Mouse (Mus musculus): ENCODE data around the gene Slf2. TPM values are rescaled to one million over a fixed set of nuclear protein-coding genes. Genes with fewer than 3 reads are reported as not detected.

Gene Slf2
- polyA plus RNA-seq, 1 experiment from 2014 or later = 30.0 TPM

DNA sequence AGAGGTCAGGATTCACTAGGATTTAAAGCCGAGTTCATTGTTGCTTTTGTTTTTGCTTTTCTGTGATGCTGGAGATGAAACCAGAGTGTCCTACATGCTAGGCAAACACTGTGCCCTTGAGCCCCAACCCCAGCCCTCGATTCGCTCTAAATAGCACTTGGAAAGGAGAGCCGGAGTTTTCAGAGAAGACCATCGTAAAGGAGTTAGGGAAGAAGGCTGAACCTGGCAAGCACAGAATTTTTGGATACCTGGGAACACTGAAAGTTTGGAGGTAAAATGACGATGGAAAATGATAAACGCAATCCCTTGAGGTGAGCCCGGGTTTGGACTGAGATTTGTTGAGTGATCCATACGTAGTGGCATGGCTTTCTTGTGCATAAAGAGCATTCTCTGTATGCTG is 57.4 kb downstream of the Slf2 start:
- H3K4me3 ChIP-seq = peak overlapping the region; percentile 85
- H3K9me3 ChIP-seq = no peaks in the 10 kb centered on the region
- H3K36me3 ChIP-seq = peaks cover 5% of the 10 kb centered on the region; the same call in 1 of the 2 replicates
- peak overlapping the region; percentile 67 for H3K27ac ChIP-seq (replicated peaks)
- WGBS = 37% methylated on average over 9 of the region's 9 CpGs
- H3K9ac ChIP-seq (replicated peaks) = peak overlapping the region; percentile 93
- H3K4me2 ChIP-seq (replicated peaks) = peak overlapping the region; percentile 86
- peaks cover 42% of the 10 kb centered on the region for H3K4me1 ChIP-seq
- H3K27me3 ChIP-seq = no peaks in the 10 kb centered on the region
- ATAC-seq (replicated peaks) = no peak

DNA sequence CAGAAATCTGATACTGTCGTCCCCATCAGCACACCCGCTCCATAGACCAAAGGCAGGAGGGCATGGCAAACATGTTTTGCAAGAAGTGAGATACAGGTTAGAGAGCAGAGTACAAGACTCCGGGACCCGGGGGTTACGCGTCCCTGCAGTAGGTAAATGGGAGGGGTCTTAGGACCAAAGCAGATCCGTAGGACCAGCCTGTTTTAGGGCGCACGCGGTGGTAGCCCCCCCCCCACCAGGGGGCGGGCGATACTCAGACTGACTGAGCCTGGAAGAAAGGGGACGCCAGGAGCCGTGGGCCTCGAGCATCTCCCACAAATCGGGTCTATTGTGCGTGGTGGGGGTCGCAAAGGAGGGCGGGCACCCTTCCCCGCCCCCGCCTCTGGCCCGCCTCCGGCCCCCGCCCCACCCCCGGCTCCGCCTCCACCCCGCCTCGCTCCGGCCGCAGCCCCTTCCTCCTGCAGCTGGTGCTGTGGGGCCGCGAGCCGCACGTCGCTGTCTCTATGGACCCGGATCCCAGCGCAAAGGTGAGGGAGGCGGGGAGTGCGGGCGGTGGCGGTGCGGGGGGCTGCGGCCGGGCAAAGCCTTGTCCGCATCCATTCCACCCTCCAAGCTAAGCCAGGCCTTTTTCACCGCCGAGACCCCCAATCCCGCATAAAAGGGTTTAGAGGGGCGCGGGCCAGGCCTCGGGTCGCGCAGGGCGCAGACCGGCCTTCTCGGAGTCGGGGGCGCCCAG is 58.0 kb downstream of the Slf2 start, which contains the start of gene Sema4g:
Gene Sema4g, plus strand, starts transcription at position 271 of the 736 bp plus-strand sequence.
- H3K9me3 ChIP-seq = no peaks in the 10 kb centered on the region
- 1% methylated on average over 51 of the region's 58 CpGs for WGBS
- no peaks in the 10 kb centered on the region for H3K27me3 ChIP-seq
- peak; percentile 79 for ATAC-seq (replicated peaks)
- H3K4me1 ChIP-seq = peaks cover 42% of the 10 kb centered on the region
- H3K36me3 ChIP-seq = peaks cover 5% of the 10 kb centered on the region; the same call in 1 of the 2 replicates
- peak within 1 kb of the TSS; percentile 85 for H3K4me3 ChIP-seq
- peak within 1 kb of the TSS; percentile 67 for H3K27ac ChIP-seq (replicated peaks)
- H3K9ac ChIP-seq (replicated peaks) = peak within 1 kb of the TSS; percentile 93
- peak within 1 kb of the TSS; percentile 86 for H3K4me2 ChIP-seq (replicated peaks)

DNA sequence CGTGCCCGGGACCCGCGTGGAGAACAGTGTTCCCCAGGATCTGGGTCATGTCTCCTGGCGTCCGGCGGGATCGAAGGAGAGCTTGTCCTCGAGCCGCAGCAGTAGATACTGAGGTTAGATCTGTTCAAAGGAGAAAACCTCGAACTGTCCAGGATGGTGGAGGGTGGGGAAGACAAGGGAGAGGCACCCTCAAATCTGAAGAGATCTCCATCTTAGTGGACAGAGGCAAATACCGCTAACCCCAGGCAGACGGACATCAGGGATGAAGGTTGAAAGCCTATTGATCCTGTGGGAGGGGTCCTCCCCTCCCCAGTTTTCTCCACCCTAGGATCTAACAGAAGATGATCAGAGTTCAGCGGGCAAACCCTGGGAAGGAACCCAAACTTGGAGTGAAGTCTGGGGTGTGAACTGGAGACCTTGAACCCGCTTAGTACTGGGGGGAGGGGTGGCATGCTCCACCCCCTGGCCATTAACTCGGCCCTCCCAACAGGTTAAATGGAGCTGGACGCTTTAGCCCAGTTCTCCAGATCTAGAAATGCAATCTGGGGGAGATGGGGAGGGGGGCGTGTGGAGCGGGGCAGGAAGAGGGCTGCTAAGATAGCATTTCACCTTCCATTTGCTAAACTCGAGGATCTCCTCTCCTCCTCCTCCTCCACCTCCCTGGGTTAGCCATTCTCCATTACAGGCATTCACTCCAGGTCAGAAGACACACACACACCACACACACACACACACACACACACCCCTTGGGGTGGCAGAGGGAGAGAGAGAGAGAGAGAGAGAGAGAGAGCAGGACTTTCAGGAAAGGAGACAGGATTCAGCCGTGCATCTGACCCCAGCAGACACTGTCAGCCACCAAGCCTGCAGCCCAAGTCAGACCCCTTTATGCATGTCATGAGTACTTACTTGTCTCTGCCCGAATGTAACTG is 58.9 kb downstream of the Slf2 start:
- ATAC-seq (replicated peaks) = peak; percentile 20; the same call in 1 of the 2 replicates
- Histone ChIP-seq H3K27ac (replicated peaks) (peak overlapping the region; percentile 67), H3K9me3 (no peaks in the 10 kb centered on the region), H3K27me3 (no peaks in the 10 kb centered on the region), H3K36me3 (peaks cover 8% of the 10 kb centered on the region; the same call in 1 of the 2 replicates), H3K4me1 (peaks cover 42% of the 10 kb centered on the region), H3K9ac (replicated peaks) (peak overlapping the region; percentile 93), H3K4me3 (peak overlapping the region; percentile 85), H3K4me2 (replicated peaks) (peak overlapping the region; percentile 86)
- WGBS = 6% methylated on average over 22 of the region's 22 CpGs

DNA sequence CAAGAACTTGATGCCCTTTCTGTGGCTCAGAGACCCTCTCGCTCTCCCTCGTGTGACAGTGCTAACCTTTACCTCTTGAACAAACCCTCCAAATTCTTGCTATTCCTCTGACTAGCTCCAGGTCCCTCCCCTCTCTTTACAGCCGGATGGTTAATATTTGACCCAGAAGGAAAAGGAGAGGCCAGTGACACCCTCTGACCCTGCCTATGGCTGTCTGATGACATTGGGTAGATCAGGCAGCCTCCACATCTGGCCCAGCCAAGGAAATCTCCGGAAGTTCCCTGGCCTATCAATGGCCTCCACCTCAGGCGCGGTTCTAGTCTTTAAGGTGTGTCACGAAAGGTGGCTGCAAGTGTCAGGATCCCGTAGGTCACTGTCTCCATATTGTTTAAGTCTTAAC is 60.1 kb downstream of the Slf2 start:
- Histone ChIP-seq H3K4me2 (replicated peaks) (peak overlapping the region; percentile 86; the same call in 1 of the 2 replicates), H3K4me3 (no peak overlapping the region), H3K9me3 (no peaks in the 10 kb centered on the region), H3K9ac (replicated peaks) (no peak overlapping the region), H3K27me3 (no peaks in the 10 kb centered on the region), H3K4me1 (peaks cover 42% of the 10 kb centered on the region), H3K36me3 (peaks cover 8% of the 10 kb centered on the region; the same call in 1 of the 2 replicates), H3K27ac (replicated peaks) (no peak overlapping the region)
- 83% methylated on average over 8 of the region's 8 CpGs for WGBS
- no peak for ATAC-seq (replicated peaks)

DNA sequence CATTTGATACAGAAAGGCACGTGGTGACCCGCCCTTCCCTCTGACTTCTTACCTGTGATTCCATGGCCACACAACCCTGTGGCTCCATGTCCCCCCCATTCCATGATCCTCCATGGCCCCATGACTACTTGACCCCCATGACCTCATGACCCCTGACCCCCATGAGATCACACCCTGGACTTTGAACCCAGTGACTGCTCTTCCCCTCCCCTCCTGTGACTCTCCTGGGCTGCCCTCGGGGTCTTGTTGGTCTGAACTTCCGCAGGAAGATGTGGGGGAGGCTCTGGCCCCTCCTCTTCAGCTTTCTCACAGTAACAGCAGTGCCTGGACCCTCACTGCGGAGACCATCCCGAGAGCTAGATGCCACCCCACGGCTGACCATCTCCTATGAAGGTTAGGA is 61.3 kb downstream of the Slf2 start:
- Histone ChIP-seq H3K4me3 (no peak overlapping the region), H3K27me3 (no peaks in the 10 kb centered on the region), H3K9me3 (no peaks in the 10 kb centered on the region), H3K27ac (replicated peaks) (no peak overlapping the region), H3K9ac (replicated peaks) (no peak overlapping the region), H3K36me3 (peaks cover 18% of the 10 kb centered on the region), H3K4me1 (peaks cover 38% of the 10 kb centered on the region), H3K4me2 (replicated peaks) (no peak overlapping the region)
- ATAC-seq (replicated peaks) = no peak
- WGBS = 65% methylated on average over 7 of the region's 7 CpGs

DNA sequence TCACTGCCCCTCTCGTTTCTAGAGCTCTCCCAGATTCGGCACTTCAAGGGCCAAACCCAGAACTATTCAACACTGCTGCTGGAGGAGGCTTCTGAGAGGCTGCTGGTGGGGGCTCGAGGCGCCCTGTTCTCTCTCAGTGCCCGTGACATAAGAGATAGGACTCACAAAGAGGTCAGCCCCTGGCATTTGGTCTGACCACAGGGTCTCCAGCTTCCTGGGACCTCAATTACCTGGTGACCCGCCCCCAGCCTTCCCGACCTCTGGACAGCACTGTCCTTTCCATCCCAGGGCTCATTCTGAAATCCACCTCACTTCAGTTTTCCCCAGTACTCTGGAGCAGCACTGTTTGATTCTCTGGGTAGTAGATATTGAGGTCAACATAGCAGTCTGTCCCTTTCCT is 61.8 kb downstream of the Slf2 start:
- no peak for ATAC-seq (replicated peaks)
- WGBS = 70% methylated on average over 7 of the region's 7 CpGs
- Histone ChIP-seq H3K27ac (replicated peaks) (no peak overlapping the region), H3K9ac (replicated peaks) (no peak overlapping the region), H3K9me3 (no peaks in the 10 kb centered on the region), H3K4me2 (replicated peaks) (no peak overlapping the region), H3K4me1 (peaks cover 33% of the 10 kb centered on the region), H3K36me3 (peaks cover 23% of the 10 kb centered on the region), H3K4me3 (no peak overlapping the region), H3K27me3 (no peaks in the 10 kb centered on the region)

DNA sequence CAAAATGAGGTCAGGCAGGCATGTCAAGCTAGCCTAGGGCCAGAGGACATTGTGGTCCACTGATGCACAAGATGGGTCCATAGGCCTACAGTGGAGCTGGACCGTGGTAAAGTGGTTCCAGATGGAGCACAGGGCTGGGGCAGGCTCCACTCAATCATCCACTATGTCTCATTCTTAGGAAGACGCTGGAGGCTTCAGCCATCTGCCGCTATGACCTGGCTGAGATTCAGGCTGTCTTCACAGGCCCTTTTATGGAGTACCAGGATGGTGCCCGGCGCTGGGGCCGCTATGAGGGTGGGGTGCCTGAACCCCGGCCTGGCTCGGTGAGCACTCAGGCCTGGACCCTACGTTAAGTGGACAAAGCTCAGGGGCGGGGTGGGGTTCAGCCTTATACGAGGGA is 66.8 kb downstream of the Slf2 start:
- 85% methylated on average over 11 of the region's 11 CpGs for WGBS
- Histone ChIP-seq H3K36me3 (peaks cover 68% of the 10 kb centered on the region), H3K27me3 (no peaks in the 10 kb centered on the region)

DNA sequence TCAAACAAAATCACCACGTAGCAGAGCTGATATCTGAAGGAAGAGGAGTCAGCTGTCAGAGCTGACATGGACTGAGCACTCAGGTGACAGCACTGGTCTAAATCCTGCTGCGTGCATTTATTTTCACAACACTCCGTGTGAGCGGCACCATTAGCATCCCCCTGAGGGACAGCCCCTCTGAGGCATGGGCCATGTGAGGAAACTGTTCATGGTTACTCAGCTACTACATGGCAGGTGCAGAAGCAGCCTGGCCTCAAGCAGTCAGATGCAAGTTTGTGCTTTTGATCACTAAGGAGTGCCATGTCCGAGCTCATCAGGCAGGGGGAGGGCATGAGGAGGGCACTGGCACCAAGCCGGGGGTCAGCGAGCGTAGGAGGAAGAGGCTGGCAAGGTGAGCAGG is 68.7 kb downstream of the Slf2 start:
- Histone ChIP-seq H3K4me1 (no peaks in the 10 kb centered on the region), H3K4me3 (no peak overlapping the region), H3K9ac (replicated peaks) (no peak overlapping the region), H3K27me3 (no peaks in the 10 kb centered on the region), H3K36me3 (peaks cover 75% of the 10 kb centered on the region), H3K9me3 (no peaks in the 10 kb centered on the region), H3K27ac (replicated peaks) (no peak overlapping the region), H3K4me2 (replicated peaks) (no peak overlapping the region)
- WGBS = 88% methylated on average over 8 of the region's 8 CpGs
- no peak for ATAC-seq (replicated peaks)

More for the DNA sequence above, 66.8 kb downstream of the Slf2 start:
- Histone ChIP-seq H3K4me3 (no peak overlapping the region), H3K27ac (replicated peaks) (no peak overlapping the region), H3K4me2 (replicated peaks) (no peak overlapping the region), H3K9me3 (no peaks in the 10 kb centered on the region), H3K9ac (replicated peaks) (no peak overlapping the region), H3K4me1 (no peaks in the 10 kb centered on the region)
- no peak for ATAC-seq (replicated peaks)

DNA sequence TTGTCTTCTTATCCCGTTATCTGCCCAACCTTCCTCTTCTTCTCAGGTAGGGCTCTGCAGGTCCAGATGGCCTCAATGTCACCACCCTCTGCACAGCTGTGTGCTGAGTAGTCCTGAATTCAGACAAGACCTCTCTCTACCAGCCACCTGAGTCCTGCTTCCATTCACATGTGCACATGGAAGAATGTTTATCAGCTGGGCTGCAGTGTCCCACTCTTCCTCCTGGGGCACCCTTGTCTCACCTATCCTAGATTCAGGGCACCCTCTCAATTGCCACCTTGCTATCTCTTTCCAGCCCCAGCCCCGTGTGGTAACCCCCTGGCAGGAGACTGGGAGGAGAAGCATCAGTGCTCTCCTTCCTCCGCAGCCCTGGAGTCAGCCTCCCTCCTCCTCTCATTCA is 71.3 kb downstream of the Slf2 start:
- H3K4me3 ChIP-seq = no peak overlapping the region
- WGBS = 74% methylated on average over 3 of the region's 3 CpGs
- H3K4me2 ChIP-seq (replicated peaks) = no peak overlapping the region
- peaks cover 17% of the 10 kb centered on the region for H3K4me1 ChIP-seq
- H3K36me3 ChIP-seq = peaks cover 64% of the 10 kb centered on the region
- no peak overlapping the region for H3K9ac ChIP-seq (replicated peaks)
- no peaks in the 10 kb centered on the region for H3K27me3 ChIP-seq
- ATAC-seq (replicated peaks) = no peak
- H3K9me3 ChIP-seq = no peaks in the 10 kb centered on the region
- no peak overlapping the region for H3K27ac ChIP-seq (replicated peaks)

DNA sequence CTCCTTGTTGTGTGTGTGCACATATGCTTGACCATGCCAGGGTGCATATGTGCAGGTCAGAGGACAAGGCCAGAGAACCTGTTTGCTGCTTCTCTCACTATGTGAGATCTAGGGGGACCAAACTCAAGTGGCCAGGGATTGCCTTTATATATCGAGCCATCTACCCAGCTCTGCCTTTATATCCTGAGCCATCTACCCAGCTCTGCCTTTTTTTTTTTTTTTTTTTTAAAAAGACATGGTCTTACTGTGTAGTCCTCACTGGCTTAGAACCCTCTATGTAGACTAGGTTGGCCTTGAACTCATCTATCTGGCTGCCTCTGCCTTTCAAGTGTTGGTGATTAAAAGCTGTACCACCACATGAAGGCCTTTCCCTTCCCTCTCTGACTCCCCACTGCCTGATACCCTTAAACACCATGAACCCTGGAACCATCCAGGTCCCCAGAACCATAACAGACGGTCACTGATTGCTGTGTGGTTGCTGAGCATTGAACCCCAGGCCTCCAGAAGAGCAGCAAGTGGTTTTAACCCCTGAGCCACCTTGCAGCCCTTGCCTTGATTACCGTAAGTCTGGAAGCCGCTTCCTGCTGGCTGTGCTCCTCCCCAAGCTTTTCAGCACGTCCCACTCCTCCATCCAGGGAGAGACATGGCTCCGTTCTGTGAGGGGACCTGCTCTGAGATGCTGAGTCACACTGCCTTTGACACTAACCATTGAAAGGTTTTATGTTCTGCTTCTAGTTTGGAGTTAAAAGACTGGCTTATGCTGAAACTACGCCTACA is 73.0 kb downstream of the Slf2 start:
- Histone ChIP-seq H3K4me2 (replicated peaks) (no peak overlapping the region), H3K9me3 (no peaks in the 10 kb centered on the region), H3K9ac (replicated peaks) (no peak overlapping the region), H3K4me1 (peaks cover 33% of the 10 kb centered on the region), H3K27me3 (no peaks in the 10 kb centered on the region), H3K27ac (replicated peaks) (no peak overlapping the region), H3K36me3 (peaks cover 51% of the 10 kb centered on the region), H3K4me3 (no peak overlapping the region)
- 87% methylated on average over 7 of the region's 7 CpGs for WGBS
- ATAC-seq (replicated peaks) = no peak

DNA sequence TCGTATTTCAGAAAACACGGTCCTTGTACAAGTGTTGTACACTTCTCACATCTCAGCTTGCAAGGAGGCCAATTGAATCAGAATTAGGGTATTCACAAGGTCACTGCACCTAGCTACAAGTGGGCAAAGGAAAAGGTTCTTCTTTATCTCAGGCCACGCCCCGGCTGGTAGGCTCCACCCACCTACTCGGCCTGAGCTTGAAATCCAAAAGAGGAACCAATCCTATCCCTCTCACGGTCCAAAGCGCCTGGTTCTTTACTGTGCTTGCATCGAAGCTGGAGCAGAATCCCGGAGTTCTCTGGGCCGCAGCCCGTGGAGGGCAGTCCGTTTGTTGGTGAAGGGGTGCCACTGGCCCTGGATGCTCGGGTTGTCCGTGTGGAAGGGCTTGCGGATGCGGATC is 74.5 kb downstream of the Slf2 start, which contains the start of gene Twnk:
Gene Twnk, plus strand, starts transcription at position 220 of the 400 bp plus-strand sequence.
- Histone ChIP-seq H3K4me3 (peak within 1 kb of the TSS; percentile 89), H3K4me2 (replicated peaks) (peak within 1 kb of the TSS; percentile 89), H3K27ac (replicated peaks) (peak within 1 kb of the TSS; percentile 70), H3K36me3 (peaks cover 49% of the 10 kb centered on the region), H3K9ac (replicated peaks) (peak within 1 kb of the TSS; percentile 80), H3K27me3 (no peaks in the 10 kb centered on the region), H3K9me3 (no peaks in the 10 kb centered on the region), H3K4me1 (peaks cover 35% of the 10 kb centered on the region)
- ATAC-seq (replicated peaks) = no peak
- 9% methylated on average over 16 of the region's 16 CpGs for WGBS

Data from forebrain, embryonic 15.5 days (tissue).